Mouse (Mus musculus) testis, adult 2 months (tissue): ENCODE data around the gene Ucn3.

Experiments used
- CTCF ChIP-seq: fragments of 200-500 bp; IDR thresholded peaks from 2 replicates; pipeline ENCODE4 v1.5.1; 2012; ENCODE audit warnings: low read depth, mild to moderate bottlenecking, inconsistent platforms, low read length, moderate library complexity; ENCODE audit not compliant: control insufficient read depth, insufficient read depth, insufficient replicate concordance
- POLR2A ChIP-seq: fragments of 200-500 bp; IDR thresholded peaks from 2 replicates; pipeline ENCODE4 v1.6.1; 2012; ENCODE audit warnings: low read depth, mild to moderate bottlenecking, inconsistent platforms, low read length, moderate library complexity; ENCODE audit not compliant: control insufficient read depth

- TF ChIP-seq CTCF (no peak), POLR2A (no peak)
These were observed 45.8 kb downstream of the Ucn3 start for GRCm38 (mm10) chr13:3899301-3899700.
